Mouse (Mus musculus) brain, embryonic 14.5 days (tissue): ENCODE measurements around the gene Trim7.

ENCODE experiments used
- CTCF ChIP-seq: fragments of 200-500 bp; IDR thresholded peaks from 2 replicates; pipeline ENCODE4 v1.5.1; 2012; ENCODE audit warnings: inconsistent platforms, mild to moderate bottlenecking, moderate library complexity, borderline replicate concordance; ENCODE audit not compliant: insufficient read depth, insufficient read length; ENCODE audit errors: extremely low read depth
- POLR2A ChIP-seq: fragments of 200-500 bp; IDR thresholded peaks from 2 replicates; pipeline ENCODE4 v1.6.1; 2012; ENCODE audit warnings: mild to moderate bottlenecking, inconsistent platforms, borderline replicate concordance; ENCODE audit not compliant: poor library complexity, insufficient read depth, insufficient read length, severe bottlenecking; ENCODE audit errors: extremely low read depth

- TF ChIP-seq POLR2A (no peak), CTCF (no peak)
Measured at GRCm38 (mm10) chr11:48795221-48795620, 30.7 kb upstream of the Trim7 start.
